Mouse (Mus musculus) heart, embryonic 10.5 days (tissue): ENCODE results near the gene Sat1. TPM values are rescaled to one million over a fixed set of nuclear protein-coding genes. Genes with fewer than 3 reads are reported as not detected.

Experiments used
- DNase-seq: peaks from one replicate; pipeline ENCODE4 v3.0.0-alpha.2; 2017; ENCODE audit warnings: low spot score
- H3K27ac ChIP-seq: fragments of 300-500 bp; sonication (generic); 2 replicates; pipeline ENCODE4 v1.5.1; 2016; ENCODE audit warnings: mild to moderate bottlenecking
- H3K27me3 ChIP-seq: fragments of 300-500 bp; sonication (generic); 2 replicates; pipeline ENCODE4 v1.6.1; 2016; ENCODE audit warnings: mild to moderate bottlenecking; ENCODE audit not compliant: poor library complexity, insufficient read depth, severe bottlenecking
- H3K36me3 ChIP-seq: fragments of 300-500 bp; sonication (generic); 2 replicates; pipeline ENCODE4 v1.6.1; 2016; ENCODE audit warnings: mild to moderate bottlenecking, moderate library complexity
- H3K4me1 ChIP-seq: fragments of 300-500 bp; sonication (generic); 2 replicates; pipeline ENCODE4 v1.6.1; 2016; ENCODE audit warnings: mild to moderate bottlenecking
- H3K4me3 ChIP-seq: fragments of 300-500 bp; sonication (generic); 2 replicates; pipeline ENCODE4 v1.5.1; 2016; ENCODE audit warnings: mild to moderate bottlenecking, moderate library complexity
- H3K9me3 ChIP-seq: fragments of 300-500 bp; sonication (generic); 2 replicates; pipeline ENCODE4 v1.6.1; 2016; ENCODE audit warnings: mild to moderate bottlenecking, moderate library complexity
- WGBS: fragments of 180-500 bp; shearing (Covaris S2); methylation state at CpG from one replicate; pipeline ENCODE4 v1.1.7; 2016; 5-methylcytosine and 5-hydroxymethylcytosine counted together
- polyA plus RNA-seq: library from polyadenylated mRNA; unstranded; fragments of >200 nt; fragmentation: Nextera tagmentation; extraction: Ambion mirVana; gene quantifications from 2 replicates; pipeline ENCODE4 v1.2.1, GENCODE M21; 2016

The Sat1 gene
- polyA plus RNA-seq, 1 experiment from 2014 or later, result 78.5 TPM

DNA sequence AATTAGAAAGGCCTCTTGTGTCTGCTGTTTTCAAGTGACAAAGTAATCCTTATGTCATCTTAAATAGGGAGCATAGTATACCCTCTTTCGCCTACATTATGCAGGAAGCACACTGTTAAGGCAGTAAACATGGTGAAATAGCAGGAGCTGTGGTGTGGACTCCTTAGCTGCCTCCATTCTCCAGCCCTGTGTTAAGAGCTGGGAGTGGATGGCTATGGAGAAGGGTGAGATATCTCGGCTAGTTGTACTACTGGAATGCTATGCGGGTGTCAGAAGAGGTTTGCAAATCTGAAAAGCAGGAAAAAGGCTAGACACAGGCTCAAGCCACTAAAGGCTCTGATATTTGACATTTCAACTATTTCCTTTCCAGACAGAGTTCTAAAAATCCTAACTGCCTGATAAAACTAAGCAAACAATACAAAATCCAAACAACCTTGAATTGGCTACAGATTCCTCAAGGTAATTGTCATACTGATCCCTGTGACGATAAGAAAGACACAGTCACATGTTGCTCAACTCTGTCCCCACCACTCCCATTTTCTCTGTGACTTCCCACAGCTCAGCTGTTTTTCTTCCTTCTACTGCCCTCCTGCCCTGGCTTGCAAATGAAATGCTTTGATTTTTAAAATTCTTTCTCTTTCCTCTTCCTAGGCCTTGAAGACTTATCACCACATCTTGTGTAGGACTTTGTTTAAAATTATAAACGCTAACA, 22.4 kb downstream of the Sat1 start:
- no peaks in the 10 kb centered on the region for H3K4me1 ChIP-seq
- WGBS, result 50% methylated on average over 5 of the region's 5 CpGs
- H3K27me3 ChIP-seq, result no peaks in the 10 kb centered on the region
- no peaks in the 10 kb centered on the region for H3K9me3 ChIP-seq
- no peak for DNase-seq
- H3K4me3 ChIP-seq, result no peak overlapping the region
- H3K36me3 ChIP-seq, result no peaks in the 10 kb centered on the region
- H3K27ac ChIP-seq, result no peak overlapping the region

DNA sequence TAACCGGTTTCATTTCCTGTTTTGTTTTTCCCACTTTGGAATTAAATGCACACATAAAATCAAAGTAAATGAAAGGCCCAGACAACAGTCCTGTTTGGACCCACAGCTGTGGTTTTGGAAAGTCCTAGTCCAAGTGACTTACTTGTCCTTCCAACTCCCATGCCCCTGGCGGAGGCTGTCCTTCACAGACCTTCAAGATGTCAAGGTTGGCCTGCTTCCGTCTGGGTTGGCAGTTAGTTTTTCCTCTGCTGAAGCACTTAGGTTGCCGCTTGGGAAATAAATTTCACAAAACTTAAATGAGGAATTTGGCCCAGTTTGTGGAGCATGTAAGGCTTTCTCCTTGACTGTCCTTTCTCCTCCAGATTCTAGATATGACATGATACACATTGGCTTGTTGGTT, 24.3 kb downstream of the Sat1 start:
- Histone ChIP-seq H3K27ac (no peak overlapping the region), H3K4me1 (no peaks in the 10 kb centered on the region), H3K9me3 (no peaks in the 10 kb centered on the region), H3K27me3 (no peaks in the 10 kb centered on the region), H3K36me3 (no peaks in the 10 kb centered on the region), H3K4me3 (no peak overlapping the region)
- DNase-seq, result no peak
- WGBS, result 65% methylated on average over 4 of the region's 4 CpGs

DNA sequence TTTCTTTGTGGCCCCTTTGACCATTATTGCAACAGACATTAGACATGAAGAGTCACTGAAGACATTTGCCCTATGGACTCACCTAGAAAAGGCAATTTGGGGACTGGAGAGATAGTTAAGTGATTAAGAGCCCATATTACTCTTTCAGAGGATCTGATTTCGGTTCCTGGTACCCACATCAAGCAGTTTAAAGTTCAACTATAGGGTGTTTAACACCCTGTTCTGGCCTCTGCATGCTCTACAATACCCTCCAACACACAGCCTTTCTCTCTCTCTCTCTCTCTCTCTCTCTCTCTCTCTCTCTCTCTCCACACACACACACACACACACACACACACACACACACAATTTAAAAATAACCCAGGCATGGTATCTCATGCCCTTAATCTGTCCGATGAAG, 38.6 kb downstream of the Sat1 start:
- no peaks in the 10 kb centered on the region for H3K36me3 ChIP-seq
- H3K4me3 ChIP-seq, result no peak overlapping the region
- no peaks in the 10 kb centered on the region for H3K27me3 ChIP-seq
- DNase-seq, result no peak
- no peaks in the 10 kb centered on the region for H3K4me1 ChIP-seq
- no peaks in the 10 kb centered on the region; the same call in 1 of the 2 replicates for H3K9me3 ChIP-seq
- no peak overlapping the region for H3K27ac ChIP-seq
- WGBS, result 69% methylated on average over 2 of the region's 2 CpGs

DNA sequence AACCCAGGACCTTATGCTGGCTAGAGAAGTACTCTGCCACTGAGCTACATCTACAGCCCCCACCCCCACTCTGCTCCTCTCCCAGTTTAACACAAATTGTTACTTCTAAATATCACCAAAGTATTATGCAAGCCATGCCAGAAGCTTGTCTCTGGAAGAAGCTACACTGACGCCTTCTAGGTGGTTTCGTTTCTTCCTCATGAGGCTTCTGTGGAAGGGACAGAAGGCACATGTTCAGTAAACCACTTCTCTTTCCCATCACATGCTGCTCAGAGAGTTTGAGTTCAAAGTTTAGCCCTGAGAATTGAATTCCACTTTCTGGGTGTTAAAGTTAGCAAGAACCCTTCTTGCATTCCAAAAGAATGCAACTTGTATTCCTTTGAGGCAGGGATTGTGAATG, 39.0 kb downstream of the Sat1 start:
- no peak for DNase-seq
- Histone ChIP-seq H3K27me3 (no peaks in the 10 kb centered on the region), H3K27ac (no peak overlapping the region), H3K4me1 (no peaks in the 10 kb centered on the region), H3K9me3 (no peaks in the 10 kb centered on the region; the same call in 1 of the 2 replicates), H3K4me3 (no peak overlapping the region), H3K36me3 (no peaks in the 10 kb centered on the region)
- WGBS, result 74% methylated on average over 2 of the region's 2 CpGs

DNA sequence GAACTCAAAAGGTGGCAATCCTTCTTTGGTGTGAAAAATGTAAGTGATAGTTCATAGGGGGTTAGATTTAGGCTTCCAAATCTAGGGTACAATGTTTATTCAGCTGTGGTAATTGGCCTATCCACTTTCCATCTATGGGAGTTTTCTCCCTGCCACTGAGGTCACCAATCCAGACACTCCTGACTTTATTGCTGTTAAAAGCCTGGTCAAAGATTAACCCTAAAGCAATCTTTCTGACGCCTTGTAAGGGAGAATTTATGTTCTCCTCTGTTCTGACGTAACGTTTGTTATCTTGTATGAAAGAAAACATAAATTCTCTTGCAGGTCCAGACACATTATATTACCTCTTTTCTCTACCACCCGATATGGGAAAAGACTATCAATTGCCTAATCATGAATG, 40.7 kb downstream of the Sat1 start:
- DNase-seq, result no peak
- Histone ChIP-seq H3K27ac (no peak overlapping the region), H3K9me3 (no peaks in the 10 kb centered on the region; the same call in 1 of the 2 replicates), H3K36me3 (no peaks in the 10 kb centered on the region), H3K27me3 (no peaks in the 10 kb centered on the region), H3K4me3 (no peak overlapping the region), H3K4me1 (no peaks in the 10 kb centered on the region)
- WGBS, result 69% methylated on average over 4 of the region's 4 CpGs

DNA sequence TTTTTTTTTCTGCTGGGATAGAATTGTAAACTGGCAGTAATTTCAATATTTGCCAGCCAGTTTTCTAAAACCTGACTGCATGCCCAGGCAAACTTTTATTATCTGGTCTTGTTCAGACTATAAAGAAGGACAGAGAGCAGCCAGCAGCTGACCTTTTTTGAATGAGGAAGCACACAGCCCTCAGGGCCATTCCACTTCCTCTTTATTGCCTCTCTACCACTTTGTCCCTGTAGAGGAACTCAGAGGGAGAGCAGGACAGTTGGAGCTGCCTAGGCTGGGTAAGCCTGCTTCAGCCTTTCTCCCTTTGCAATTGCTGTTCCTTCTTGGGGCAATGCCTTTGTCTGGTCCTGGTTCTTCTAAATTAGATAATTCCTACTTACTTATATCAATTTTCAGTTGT, 43.9 kb downstream of the Sat1 start:
- no peaks in the 10 kb centered on the region; the same call in 1 of the 2 replicates for H3K9me3 ChIP-seq
- no peak overlapping the region for H3K27ac ChIP-seq
- H3K36me3 ChIP-seq, result no peaks in the 10 kb centered on the region
- H3K4me1 ChIP-seq, result no peaks in the 10 kb centered on the region
- no peak overlapping the region for H3K4me3 ChIP-seq
- no peaks in the 10 kb centered on the region for H3K27me3 ChIP-seq
- DNase-seq, result no peak

DNA sequence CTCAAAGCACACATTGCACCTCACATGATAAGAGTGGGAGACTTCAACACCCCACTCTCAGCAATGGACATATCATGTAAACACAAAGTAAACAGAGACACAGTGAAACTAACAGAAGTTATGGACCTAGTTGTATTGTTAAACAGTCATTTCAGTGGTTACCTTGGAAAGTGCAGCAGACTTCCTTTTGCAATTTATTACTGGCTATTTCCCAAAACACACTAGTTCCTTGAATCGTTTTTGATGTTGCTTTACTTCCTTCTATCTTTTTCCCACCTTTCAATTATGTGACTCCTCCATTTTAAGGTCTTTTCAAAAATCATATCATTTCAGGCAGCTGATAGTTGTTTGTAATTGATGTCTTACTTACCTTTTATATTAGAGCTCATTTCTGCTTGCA, 44.5 kb downstream of the Sat1 start:
- Histone ChIP-seq H3K27ac (no peak overlapping the region), H3K36me3 (no peaks in the 10 kb centered on the region), H3K4me1 (no peaks in the 10 kb centered on the region), H3K27me3 (no peaks in the 10 kb centered on the region), H3K4me3 (no peak overlapping the region), H3K9me3 (no peaks in the 10 kb centered on the region; the same call in 1 of the 2 replicates)
- DNase-seq, result no peak
- WGBS, result 65% methylated on average over 1 of the region's 1 CpGs

DNA sequence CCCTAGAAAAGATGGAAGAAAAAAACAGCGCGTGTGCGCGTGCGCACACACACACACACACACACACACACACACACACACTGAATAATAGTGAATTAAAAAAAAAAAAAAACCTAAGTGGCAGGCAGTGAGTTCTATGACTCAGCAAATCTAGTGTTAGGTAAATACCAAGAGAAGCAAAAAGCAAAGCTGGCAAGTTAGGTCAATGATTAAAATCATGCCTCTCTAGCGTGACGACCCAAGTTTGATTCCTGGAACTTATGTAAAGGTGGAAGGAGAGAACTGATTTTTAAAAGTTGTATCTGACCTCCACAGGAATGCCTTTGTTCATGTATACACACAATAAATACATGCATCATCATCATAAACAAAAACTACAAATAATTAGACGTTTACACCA, 46.4 kb downstream of the Sat1 start:
- 94% methylated on average over 8 of the region's 8 CpGs for WGBS
- Histone ChIP-seq H3K4me1 (no peaks in the 10 kb centered on the region), H3K4me3 (no peak overlapping the region), H3K9me3 (no peaks in the 10 kb centered on the region; the same call in 1 of the 2 replicates), H3K36me3 (no peaks in the 10 kb centered on the region), H3K27ac (no peak overlapping the region), H3K27me3 (no peaks in the 10 kb centered on the region)
- no peak for DNase-seq

DNA sequence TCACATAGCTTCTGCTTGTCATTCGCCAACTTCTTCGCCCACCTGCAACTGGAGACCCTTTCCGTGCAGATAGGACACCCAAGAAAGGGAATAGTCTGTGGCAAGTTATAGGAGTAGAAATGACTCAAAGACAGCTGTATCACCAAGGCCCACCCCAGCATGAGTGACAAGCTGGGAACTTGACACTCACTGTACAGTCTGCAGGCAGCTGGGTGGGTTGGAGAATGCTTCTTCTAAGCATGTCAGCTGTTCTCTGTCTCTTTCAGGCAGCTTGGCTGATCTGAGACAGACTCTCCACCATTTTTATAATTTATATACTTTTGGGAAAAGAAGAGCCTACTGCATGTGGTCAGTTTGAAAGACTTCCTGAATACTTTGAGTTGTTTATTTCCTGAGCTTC, 48.6 kb downstream of the Sat1 start:
- 87% methylated on average over 3 of the region's 3 CpGs for WGBS
- no peaks in the 10 kb centered on the region for H3K9me3 ChIP-seq
- no peak for DNase-seq
- H3K4me1 ChIP-seq, result no peaks in the 10 kb centered on the region
- H3K36me3 ChIP-seq, result no peaks in the 10 kb centered on the region
- H3K27me3 ChIP-seq, result no peaks in the 10 kb centered on the region
- H3K27ac ChIP-seq, result no peak overlapping the region
- no peak overlapping the region for H3K4me3 ChIP-seq

DNA sequence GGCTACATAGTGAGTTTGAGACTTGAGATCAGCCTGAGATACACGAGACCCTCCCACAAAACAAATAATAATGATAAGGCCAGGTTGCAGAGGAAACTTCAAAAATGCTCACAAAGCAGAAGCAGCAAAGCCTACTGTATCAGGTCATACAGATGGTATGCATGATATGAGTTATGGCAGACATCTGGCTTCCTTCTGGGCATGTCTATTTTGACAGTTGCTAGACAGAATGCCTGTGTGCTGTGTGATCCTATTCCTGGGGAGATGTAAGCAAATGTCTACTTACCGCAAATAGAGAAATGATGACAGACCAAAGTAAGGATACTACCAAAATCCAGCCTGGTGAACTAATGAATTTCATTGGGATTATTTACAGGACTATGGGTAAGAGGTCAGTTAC, 49.9 kb downstream of the Sat1 start:
- H3K9me3 ChIP-seq, result no peaks in the 10 kb centered on the region
- no peak overlapping the region for H3K4me3 ChIP-seq
- no peaks in the 10 kb centered on the region for H3K4me1 ChIP-seq
- 86% methylated on average over 2 of the region's 2 CpGs for WGBS
- no peak overlapping the region for H3K27ac ChIP-seq
- no peaks in the 10 kb centered on the region for H3K36me3 ChIP-seq
- H3K27me3 ChIP-seq, result no peaks in the 10 kb centered on the region
- no peak for DNase-seq

DNA sequence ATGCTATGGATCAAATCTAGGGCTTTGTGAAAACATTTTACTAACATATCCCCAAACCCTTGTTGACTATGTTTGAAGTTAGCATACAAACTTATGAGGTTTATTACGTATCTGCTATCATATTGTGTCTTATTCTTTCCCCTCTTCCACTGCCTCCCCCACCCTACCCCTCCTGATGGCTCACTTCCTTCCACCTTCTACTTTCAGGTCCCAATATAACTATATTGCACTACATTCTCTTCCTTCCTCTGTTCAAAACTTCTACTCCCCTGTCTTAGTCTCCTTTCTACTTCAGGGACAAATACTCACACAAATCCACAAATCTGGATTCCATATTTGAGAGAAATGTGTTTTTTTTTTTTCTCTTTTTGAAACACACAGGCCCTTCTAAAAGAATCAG, 52.7 kb downstream of the Sat1 start:
- DNase-seq, result no peak
- no peaks in the 10 kb centered on the region for H3K9me3 ChIP-seq
- no peak overlapping the region for H3K4me3 ChIP-seq
- no peaks in the 10 kb centered on the region for H3K27me3 ChIP-seq
- 59% methylated on average over 1 of the region's 1 CpGs for WGBS
- no peak overlapping the region for H3K27ac ChIP-seq
- no peaks in the 10 kb centered on the region for H3K36me3 ChIP-seq
- H3K4me1 ChIP-seq, result no peaks in the 10 kb centered on the region

Other genes starting within 250 kb of the Sat1 start
- gene Magea8, start 220.6 kb downstream of the Sat1 start, polyA plus RNA-seq, result not detected in 2 replicates
- gene Magea5, start 153.3 kb downstream of the Sat1 start, polyA plus RNA-seq, result not detected in 2 replicates
- not detected in 2 replicates for gene Magea1, start 126.7 kb downstream of the Sat1 start, polyA plus RNA-seq
- not detected in 2 replicates for gene Magea2, start 122.8 kb downstream of the Sat1 start, polyA plus RNA-seq
- gene Cldn34b2, start 88.0 kb downstream of the Sat1 start, polyA plus RNA-seq, result not detected in 2 replicates
- 32.4 and 34.8 TPM in 2 replicates for gene Acot9, start 46.0 kb upstream of the Sat1 start, polyA plus RNA-seq
- 277 and 279 TPM in 2 replicates for gene Prdx4, start 124.3 kb upstream of the Sat1 start, polyA plus RNA-seq